Mouse (Mus musculus) monocyte, adult 2 months (primary cell): ENCODE measurements around the gene Ccdc60.

Experiments used
- DNase-seq, 2 experiments: peaks; one replicate each; pipeline ENCODE4 v3.0.0; 2022; ENCODE audit warnings: low spot score in 2 of 2, low read depth in 1 of 2

The Ccdc60 gene

GRCm38 (mm10) chr5:116271511-116272227, 17.1 kb downstream of the Ccdc60 start:
- DNase-seq: no peak

DNA sequence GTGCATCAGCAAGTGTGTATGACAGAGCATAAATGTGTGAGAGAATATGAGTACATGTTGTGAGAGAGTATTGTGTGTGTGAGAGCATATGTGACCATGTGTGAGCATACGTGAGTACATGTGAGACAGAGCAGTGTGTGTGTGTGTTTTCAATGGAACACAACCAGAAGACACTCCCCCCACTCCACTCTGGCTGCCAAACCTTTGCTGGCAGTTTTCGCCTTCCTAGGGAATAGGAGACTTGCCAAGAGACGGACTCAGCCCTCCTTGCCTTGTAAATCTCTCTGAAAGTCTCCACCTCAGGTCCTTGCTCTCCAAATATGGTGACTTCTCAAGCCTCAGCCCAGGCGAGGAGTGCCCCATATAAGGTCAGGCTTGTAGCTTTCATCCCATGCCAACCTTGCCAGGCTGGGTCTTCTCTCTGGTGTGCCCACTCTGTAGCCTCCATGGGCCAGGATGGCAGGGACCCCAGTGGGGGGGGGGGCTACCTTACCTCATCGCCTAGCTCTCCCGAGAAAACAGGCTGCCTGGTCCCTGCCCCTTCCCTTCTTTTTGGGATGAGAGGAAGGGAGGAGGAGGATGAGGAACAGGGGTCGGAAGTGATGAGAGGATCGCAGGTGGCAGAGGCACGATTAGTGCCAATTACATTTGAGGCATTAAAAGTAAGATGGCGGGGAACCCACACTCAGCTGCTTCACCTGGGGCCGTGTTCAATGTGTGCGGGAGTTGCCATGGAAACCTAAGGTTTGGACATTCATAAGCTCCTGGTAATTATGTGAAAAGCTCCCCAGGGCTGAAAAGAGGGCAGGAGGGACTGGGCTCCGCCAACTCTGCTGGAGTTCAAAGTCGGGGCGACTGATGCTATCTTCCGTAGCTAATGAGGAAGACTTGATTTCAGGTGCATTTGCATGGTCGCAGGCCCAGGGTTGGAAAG, 19.3 kb downstream of the Ccdc60 start:
- no peak for DNase-seq

DNA sequence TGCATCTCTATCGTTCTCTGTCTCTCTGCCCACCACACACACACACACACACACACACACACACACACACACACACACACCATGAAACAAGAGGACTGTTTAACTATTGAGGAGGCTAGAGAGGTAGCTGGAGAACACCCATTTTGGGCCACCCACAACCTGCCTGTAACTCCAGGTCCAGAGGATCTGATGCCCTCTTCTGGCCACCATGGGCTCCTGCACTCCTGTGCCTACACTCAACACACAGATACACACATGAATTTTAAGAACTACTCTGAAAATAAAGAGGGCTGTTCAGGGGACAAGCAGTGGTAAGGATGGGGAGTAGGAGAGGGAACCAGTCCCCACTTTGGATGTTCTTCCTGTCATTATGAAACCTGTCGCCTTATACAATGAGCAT, 26.1 kb downstream of the Ccdc60 start:
- DNase-seq: no peak

DNA sequence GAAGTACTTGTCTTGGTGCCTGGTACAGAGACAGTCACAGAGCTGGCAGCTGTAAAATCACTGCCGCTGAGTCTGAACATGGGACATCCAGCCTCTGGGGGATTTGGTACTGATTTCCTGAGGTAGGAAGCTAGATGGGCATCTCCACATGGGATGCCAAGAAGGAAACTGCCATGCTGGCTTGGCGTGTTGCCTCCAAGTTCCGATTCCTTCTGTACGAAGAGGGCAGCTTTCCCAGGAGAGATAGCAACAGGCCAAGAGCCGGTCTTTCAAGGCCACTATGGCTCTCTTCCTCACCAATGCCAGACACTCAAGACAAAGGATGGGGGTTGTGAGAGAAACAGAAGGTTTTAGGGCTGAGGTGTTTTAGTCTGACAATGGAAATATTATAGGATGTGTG, 26.8 kb downstream of the Ccdc60 start:
- no peak for DNase-seq

- DNase-seq: no peak
Observed at GRCm38 (mm10) chr5:116260356-116260755, 28.4 kb downstream of the Ccdc60 start.

- DNase-seq: no peak
Observed at GRCm38 (mm10) chr5:116258321-116258860, 30.4 kb downstream of the Ccdc60 start.

GRCm38 (mm10) chr5:116253914-116254313, 34.9 kb downstream of the Ccdc60 start:
- no peak for DNase-seq

DNA sequence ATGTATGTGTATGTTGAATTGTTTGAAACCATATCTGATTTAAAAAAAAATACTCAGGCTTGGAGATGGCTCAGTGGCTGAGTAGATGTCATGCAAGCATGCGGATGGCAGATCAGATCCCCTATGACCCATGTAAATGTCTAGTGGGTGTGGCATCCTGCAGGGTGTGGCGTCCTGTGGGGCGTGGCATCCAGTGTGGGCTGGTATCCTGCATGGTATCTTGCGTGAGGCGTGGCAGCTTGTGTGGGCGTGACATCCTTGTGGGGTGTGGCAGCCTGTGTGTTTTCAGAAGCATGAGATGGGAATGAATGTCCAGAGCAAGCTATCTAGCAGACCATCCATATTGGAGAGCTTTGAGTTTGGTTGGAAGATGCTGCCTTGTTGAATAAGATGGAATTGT, 36.6 kb downstream of the Ccdc60 start:
- no peak for DNase-seq

GRCm38 (mm10) chr5:116246642-116247041, 42.1 kb downstream of the Ccdc60 start:
- DNase-seq: no peak

DNA sequence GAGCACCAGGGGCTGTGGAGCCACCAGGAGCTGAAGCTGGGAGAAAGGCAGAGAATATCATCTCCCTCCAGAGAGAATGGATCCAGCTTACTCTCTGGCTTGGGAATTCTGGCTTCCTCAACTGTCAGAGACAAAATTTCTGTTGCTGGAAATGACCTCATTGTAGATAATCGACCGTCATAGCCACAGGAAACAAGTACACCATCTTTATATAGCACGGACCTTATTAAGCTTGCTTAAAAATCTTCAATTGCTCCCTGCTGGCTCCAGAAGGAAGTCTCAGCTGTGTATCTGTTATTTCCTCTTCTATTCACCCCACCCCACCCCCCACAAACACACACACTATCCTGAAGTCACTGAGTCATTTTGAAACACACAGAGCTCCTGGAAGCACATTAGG, 44.3 kb downstream of the Ccdc60 start:
- no peak for DNase-seq

- no peak for DNase-seq
Observed at GRCm38 (mm10) chr5:116243622-116244021, 45.2 kb downstream of the Ccdc60 start.

- no peak for DNase-seq
Observed at GRCm38 (mm10) chr5:116231841-116232643, 56.7 kb downstream of the Ccdc60 start.

- DNase-seq: no peak
Observed at GRCm38 (mm10) chr5:116228414-116228813, 60.4 kb downstream of the Ccdc60 start.

DNA sequence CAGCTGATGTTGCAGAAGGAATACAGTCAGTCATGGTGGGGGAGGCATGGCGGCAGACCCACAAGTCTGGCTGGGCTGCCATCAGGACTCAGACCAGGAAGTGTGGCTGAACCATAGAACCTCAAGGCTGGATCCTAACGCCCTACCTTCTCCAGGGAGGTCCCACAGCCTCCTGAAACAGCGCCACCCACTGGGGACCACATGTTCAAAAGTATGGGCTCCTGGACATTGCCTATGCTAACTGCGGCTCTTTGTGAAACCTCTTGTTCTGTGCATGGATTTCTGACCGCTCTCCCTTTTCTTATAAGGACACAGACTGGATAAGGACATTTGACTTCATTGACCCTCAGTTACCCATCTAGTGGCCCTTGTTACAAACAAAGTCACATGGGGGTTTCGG, 64.8 kb downstream of the Ccdc60 start:
- no peak for DNase-seq

DNA sequence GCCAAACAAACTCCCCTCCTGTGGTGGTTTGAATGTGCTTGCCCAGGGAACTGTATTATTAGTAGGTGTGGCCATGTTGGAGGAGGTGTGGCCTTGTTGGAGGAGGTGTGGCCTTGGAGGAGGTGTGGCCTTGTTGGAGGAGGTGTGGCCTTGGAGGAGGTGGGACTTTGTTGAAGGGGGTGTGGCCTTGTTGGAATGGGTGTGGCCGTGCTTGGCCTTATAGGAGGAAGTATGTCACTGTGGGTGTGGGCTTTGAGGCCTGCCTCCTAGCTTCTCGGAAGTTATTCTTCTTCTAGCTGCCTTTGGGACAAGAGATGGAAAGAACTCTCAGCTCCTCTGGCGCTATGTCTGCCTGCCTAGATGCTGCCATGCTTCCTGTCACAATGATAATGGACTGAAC, 66.9 kb downstream of the Ccdc60 start:
- no peak for DNase-seq

GRCm38 (mm10) chr5:116219288-116219687, 69.5 kb downstream of the Ccdc60 start:
- no peak for DNase-seq

GRCm38 (mm10) chr5:116212706-116213105, 76.1 kb downstream of the Ccdc60 start:
- DNase-seq: no peak

- DNase-seq: no peak
Observed at GRCm38 (mm10) chr5:116209378-116210091, 79.2 kb downstream of the Ccdc60 start.

GRCm38 (mm10) chr5:116208741-116209368, 79.9 kb downstream of the Ccdc60 start:
- DNase-seq: no peak

GRCm38 (mm10) chr5:116202692-116203091, 86.1 kb downstream of the Ccdc60 start:
- DNase-seq: no peak
